Mouse (Mus musculus): ENCODE data around the gene Pctp.

Pctp gene

DNA sequence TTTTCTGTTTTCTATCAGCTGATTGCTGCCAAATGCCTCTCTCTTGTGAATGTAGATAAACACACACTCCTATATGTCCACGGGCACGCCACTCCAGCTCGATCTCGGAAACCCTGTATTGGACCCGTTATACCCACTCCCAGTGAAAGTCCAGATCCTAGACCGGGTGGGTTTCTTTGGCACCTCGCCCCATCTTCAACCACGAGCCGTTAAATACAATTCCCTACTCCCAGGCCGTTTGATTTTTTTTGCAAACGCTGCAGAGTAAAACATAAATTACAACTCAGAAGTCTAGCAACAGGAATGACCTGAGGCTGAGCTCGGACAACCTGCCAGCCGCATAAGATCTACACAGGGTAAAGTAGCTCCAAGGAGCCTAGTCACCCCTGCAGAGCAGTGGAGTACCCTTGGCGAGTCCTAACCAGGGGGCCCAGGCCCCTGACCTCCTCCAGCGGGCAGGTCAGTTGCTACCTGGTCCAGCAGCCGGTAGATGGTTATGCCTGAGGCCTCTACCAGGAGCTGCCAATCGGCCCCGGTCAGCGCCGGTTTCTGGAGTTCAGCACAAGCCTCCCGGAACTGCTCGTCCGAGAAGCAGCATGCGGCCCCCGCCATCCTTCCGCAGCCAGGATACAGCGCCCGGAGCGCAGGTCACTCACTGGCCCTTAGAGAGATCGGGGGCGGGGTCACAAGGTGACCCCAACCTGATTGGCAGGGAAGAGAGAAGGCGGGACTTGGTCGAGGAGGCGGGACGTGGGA is at the start of gene Pctp:
TSS of gene Pctp (minus strand) at position 664 of the 756 bp plus-strand sequence.
- peak; percentile 49 to 52 for DNase-seq (ENCODE audit: low spot score in 2 of 2)

GRCm38 (mm10) chr11:90050016-90050415 is 47.3 kb upstream of the Pctp start:
- no peak for DNase-seq (ENCODE audit: low spot score in 2 of 2)

- DNase-seq (ENCODE audit: low spot score in 2 of 2) = no peak
Measured at GRCm38 (mm10) chr11:90047271-90047670, 44.6 kb upstream of the Pctp start.

- no peak for DNase-seq (ENCODE audit: low spot score in 2 of 2)
Measured at GRCm38 (mm10) chr11:90046211-90046610, 43.5 kb upstream of the Pctp start.

DNA sequence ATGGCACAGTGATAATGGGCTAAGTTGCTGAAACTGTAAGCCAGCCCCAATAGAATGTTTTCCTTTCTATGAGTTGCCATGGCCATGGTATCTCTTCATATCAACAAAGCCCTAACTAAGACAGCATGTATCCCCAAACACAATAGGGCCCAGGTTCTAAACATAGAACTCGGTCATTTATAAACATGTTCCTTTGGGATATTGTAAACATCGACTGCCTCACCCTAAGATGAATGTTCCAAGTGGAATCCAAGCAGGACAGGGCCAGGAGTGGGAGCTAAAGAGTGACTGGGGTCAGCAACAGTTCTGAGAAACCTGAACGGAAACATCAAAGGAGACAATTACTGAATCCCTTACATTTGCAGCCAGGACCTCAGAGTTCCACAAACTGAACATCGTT is 41.8 kb upstream of the Pctp start:
- DNase-seq (ENCODE audit: low spot score in 2 of 2) = no peak

DNA sequence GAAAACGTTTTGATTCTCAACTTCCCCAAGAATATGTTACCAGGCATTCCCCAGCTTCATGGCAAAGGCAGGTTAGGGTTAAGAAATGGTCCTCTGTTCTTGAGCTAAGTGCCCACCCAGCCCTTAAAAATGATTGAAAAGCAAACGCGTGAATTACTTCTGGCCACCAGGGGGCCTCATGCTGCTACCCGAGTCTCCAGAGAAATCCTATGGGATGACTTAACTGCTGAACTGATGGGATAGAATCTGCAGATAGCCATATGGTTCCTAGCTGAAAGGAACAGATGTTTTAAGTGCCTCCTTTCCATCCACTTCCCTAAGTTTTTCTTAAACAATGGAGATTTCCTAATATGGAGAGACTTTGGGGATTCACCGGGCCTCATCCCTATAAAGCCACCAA is 35.3 kb upstream of the Pctp start:
- no peak for DNase-seq (ENCODE audit: low spot score in 2 of 2)

GRCm38 (mm10) chr11:90036416-90036815 is 33.7 kb upstream of the Pctp start:
- no peak for DNase-seq (ENCODE audit: low spot score in 2 of 2)

DNA sequence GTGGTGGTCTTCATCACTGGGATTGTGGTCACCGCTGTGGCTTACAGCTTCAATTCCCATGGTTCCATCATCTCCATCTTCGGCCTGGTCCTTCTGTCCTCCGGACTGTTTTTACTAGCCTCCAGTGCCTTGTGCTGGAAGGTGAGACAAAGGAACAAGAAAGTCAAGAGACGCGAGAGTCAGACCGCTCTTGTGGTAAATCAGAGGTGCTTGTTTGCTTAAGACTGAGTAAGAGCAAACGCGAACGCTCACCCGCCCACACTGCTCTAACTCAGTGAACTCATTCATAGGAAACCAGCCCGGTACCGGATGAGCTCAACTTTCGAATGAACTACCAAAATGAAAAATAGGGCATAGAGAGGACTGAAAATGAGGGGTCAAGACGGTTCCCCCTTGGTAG is 32.8 kb upstream of the Pctp start:
- DNase-seq (ENCODE audit: low spot score in 2 of 2) = no peak

DNA sequence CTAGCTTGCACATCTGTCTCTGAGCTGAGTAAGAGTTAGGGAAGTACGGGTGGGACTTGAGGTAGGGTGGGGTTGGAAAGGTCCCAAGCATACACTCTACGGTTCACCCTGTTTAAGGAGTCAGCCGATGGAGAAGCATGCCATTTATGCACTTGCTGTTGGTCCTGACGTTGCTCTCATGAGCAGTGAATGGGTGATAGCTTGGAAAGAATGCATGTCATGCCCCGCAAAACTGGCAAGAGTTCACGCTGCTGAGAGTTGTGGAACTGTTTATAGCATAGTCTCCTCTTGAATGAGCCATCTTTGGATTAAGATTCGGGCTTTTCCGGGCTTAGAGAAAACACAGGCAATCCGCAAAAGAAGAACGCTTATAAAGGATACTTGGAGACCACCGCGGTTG is 32.0 kb upstream of the Pctp start:
- no peak for DNase-seq (ENCODE audit: low spot score in 2 of 2)

GRCm38 (mm10) chr11:90033442-90033841 is 30.7 kb upstream of the Pctp start:
- DNase-seq (ENCODE audit: low spot score in 2 of 2) = no peak

GRCm38 (mm10) chr11:90032807-90033206 is 30.1 kb upstream of the Pctp start:
- no peak for DNase-seq (ENCODE audit: low spot score in 2 of 2)

GRCm38 (mm10) chr11:90031076-90031475 is 28.4 kb upstream of the Pctp start:
- DNase-seq (ENCODE audit: low spot score in 2 of 2) = no peak

DNA sequence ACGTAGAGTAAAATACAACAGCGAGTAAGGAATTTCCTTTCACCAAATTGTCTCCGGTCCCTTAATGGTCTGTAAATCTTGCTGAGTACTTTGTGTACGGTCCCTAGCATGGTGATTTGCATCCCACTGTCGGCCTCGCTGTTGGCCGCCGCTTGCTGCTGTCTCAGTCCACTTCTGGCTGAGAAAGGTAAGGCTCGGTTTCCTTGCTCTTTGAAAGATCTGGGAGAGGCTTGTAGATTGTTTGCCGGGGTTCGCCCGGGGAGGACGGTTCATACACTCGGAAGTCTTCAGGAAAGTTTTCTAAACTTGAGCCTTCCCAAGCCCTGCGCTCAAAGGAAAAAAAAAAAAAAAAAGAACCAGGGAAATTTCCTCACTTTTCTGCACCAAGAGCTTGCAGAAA is 27.9 kb upstream of the Pctp start:
- no peak for DNase-seq (ENCODE audit: low spot score in 2 of 2)

DNA sequence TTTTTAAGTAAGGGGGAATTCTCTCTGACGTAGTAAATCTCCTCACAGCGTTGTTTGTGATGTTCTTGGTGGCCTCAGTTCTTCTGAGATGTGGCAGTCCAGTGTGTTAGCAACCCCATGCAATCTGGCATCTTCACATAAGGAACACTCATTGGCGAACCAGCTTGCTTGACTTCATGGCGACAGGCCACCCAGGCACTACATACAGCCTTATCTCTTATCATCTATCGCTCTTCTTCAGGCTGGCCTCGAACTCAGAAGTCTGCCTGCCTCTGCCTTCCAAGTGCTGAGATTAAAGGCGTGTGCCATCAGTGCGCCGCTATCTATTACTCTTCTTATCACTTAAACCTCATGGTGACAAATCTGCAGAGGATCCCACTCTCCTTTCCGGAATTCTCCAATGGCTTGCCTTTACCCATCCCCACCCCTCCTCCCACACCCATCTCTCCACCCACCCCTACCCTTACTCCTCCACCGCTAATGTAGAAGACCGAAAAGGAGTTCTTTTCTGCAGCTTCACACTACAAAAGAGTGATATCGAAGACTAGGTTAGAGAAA is 27.2 kb upstream of the Pctp start, which contains the start of gene Tmem100:
TSS of gene Tmem100 (plus strand) at position 508 of the 558 bp plus-strand sequence.
- DNase-seq (ENCODE audit: low spot score in 2 of 2) = no peak

- DNase-seq (ENCODE audit: low spot score in 2 of 2) = no peak
Measured at GRCm38 (mm10) chr11:90029354-90029753, 26.7 kb upstream of the Pctp start.

GRCm38 (mm10) chr11:90028746-90029145 is 26.1 kb upstream of the Pctp start:
- no peak for DNase-seq (ENCODE audit: low spot score in 2 of 2)

- DNase-seq (ENCODE audit: low spot score in 2 of 2) = no peak
Measured at GRCm38 (mm10) chr11:90027216-90027615, 24.5 kb upstream of the Pctp start.

DNA sequence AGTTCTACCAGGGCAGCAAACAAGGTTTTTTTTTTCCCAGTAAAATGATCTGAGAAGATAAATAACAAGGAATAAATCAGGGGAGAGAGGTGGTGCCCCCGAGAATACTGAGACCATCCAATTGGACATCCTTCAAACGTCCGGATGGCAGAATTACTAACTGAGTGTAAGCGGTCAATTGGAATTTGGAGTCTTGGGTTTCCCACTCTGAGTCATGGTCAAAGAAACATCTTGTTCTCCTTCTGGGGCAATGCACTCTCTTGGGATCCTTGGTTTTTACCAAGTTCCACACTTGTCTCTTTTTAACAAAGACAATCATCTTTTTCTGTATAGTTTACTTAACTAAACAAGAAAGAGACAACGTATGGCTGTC is 24.1 kb upstream of the Pctp start:
- DNase-seq (ENCODE audit: low spot score in 2 of 2) = no peak

- no peak for DNase-seq (ENCODE audit: low spot score in 2 of 2)
Measured at GRCm38 (mm10) chr11:90025891-90026801, 23.5 kb upstream of the Pctp start.

DNA sequence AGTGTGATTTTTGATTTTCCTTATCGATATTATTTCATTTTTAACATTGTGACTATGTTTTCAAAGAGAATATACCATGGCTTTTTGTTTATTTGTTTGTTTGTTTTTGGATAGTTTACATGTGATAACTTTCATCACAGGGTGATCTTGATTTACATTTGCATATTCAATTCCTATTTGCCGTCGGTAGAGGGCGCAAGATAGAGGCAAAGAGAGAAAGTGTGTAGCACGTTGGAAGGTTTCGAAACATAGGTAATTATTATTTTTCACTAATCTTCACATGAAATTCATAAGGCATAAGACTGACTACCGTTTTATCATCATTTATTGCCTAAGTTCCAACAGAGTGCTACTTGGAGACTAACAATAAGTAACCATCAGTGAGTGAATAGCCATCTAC is 16.5 kb upstream of the Pctp start:
- peak in 1 of 2 experiments; percentile 15 for DNase-seq (ENCODE audit: low spot score in 2 of 2)

DNA sequence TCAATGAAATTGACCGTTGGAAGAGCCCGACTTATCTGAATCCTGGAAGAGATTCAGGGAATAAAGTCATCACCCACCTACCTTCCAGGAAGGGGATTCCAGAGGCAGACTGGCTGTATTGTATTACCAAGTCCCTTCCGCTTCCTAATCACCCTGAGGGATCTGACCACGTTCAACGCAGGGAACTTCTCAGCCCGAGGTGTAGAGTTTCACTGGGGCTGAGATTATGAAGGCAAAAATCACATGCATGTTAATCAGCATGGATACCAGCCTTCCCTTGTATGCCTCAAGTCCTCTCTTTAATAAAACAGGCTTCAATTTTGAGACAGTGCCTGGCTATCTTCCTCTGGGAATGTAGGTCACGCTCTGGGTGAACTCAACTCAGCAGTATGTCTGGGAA is 12.6 kb upstream of the Pctp start:
- no peak for DNase-seq (ENCODE audit: low spot score in 2 of 2)

DNA sequence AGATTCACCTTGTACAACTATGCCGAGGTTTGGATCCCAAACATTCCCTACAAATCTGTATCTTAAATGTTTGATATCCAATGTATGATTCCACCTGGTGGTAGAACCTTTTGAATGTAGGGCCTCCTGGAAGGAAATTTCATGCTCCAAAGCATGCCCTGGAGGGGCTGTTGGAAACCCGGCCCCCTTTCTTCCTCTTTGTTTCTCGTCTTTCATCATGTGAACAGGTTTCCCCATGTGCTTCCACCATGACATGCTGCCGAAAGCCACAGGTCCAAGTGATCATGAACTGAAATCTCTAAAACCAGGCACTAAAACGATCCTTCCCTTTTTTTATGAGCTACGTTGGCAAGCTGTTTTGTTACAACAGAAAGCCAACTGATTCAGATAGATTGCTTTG is 11.0 kb upstream of the Pctp start:
- DNase-seq (ENCODE audit: low spot score in 2 of 2) = no peak
